In the genomic region with DNA sequence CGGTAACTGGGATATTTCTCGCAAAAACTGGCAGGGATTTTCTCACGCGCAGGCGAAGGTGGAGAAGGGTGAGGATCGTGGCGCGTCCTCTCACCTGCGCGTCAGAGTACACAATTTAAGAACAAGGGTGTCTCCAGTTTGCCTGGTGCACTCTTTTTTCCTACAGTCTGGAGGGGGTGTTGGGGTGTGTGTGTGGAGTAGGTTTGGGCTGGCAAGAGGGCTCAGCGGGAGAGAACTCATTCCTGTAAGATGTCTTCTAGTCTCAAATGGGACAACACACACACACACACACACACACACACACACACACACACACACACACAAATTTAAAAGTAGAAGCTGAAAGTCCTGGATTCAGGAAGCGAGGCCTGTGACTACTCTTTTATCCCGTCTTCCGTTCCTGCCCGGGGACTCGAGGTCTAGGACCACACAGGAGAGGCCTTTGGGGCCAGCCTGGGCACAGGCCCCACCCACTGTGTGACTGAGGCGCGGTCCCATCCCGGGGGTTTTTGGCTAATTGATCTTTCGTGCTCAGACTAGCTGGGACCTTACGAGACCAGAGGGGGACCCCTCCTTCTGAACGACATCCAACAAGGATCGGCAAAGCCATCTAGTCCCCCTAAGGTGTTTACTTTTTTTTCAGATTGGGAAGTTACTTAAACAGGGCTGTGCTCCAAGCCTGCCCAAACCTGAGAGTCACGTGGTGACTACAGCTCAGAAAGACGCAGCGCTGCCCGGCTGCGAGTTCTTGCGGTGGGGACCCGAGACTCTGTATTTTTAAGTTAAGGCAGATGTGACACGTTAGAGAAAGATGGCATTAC, we compare ENCODE assay signal across 7 mouse cellular contexts. TPM values are rescaled to one million over a fixed set of nuclear protein-coding genes. Genes with fewer than 3 reads are reported as not detected.
DNase-seq lines count a peak whose midpoint lies in the region; ATAC-seq and TF ChIP-seq lines count a peak whose summit lies in the region.

No protein-coding gene starts in this region.

- H3K4me1 ChIP-seq in thymus, adult 2 months (replicated peaks; ENCODE audit: control insufficient read depth, insufficient read depth, low read length), result peaks cover 27% of the 10 kb centered on the region
- peaks cover 31% of the 10 kb centered on the region for H3K4me1 ChIP-seq in forebrain, embryonic 10.5 days
- H3K4me1 ChIP-seq in liver, embryonic 13.5 days (replicated peaks), result peaks cover 17% of the 10 kb centered on the region; the same call in 1 of the 2 replicates
- H3K4me1 ChIP-seq in stomach, embryonic 15.5 days, result peaks cover 26% of the 10 kb centered on the region

- 4% methylated on average over 31 of the region's 31 CpGs for WGBS in thymus, adult 2 months
- 2% methylated on average over 31 of the region's 31 CpGs for WGBS in forebrain, embryonic 10.5 days
- WGBS in liver, embryonic 13.5 days (ENCODE audit: insufficient replicate concordance), result 3% methylated on average over 31 of the region's 31 CpGs
- WGBS in stomach, embryonic 15.5 days, result 6% methylated on average over 31 of the region's 31 CpGs

- H3K4me2 ChIP-seq in liver, embryonic 13.5 days, result peak overlapping the region; percentile 63
- H3K4me2 ChIP-seq in stomach, embryonic 15.5 days, result peak overlapping the region; percentile 95

- no peak for TF ChIP-seq CTCF in thymus, adult 2 months (IDR thresholded peaks at IDR 0.05; ENCODE audit: borderline replicate concordance, control insufficient read depth, extremely low read depth, insufficient read depth, low read length, poor library complexity)

- H3K27me3 ChIP-seq in thymus, adult 2 months (ENCODE audit: control insufficient read depth, insufficient read depth, low read length), result peaks cover 10% of the 10 kb centered on the region; the same call in 1 of the 2 replicates
- peaks cover 58% of the 10 kb centered on the region for H3K27me3 ChIP-seq in forebrain, embryonic 10.5 days (ENCODE audit: poor library complexity, severe bottlenecking)
- H3K27me3 ChIP-seq in liver, embryonic 13.5 days, result peaks cover 48% of the 10 kb centered on the region
- H3K27me3 ChIP-seq in stomach, embryonic 15.5 days (replicated peaks), result peaks cover 27% of the 10 kb centered on the region

- H3K9me3 ChIP-seq in forebrain, embryonic 10.5 days, result peaks cover 3% of the 10 kb centered on the region; the same call in 1 of the 2 replicates
- no peaks in the 10 kb centered on the region for H3K9me3 ChIP-seq in liver, embryonic 13.5 days (replicated peaks)
- no peaks in the 10 kb centered on the region for H3K9me3 ChIP-seq in stomach, embryonic 15.5 days

- peak overlapping the region; percentile 9; the same call in 1 of the 2 replicates for H3K4me3 ChIP-seq in thymus, adult 2 months (ENCODE audit: control insufficient read depth, insufficient read depth, low read length)
- H3K4me3 ChIP-seq in forebrain, embryonic 10.5 days, result peak overlapping the region; percentile 61
- H3K4me3 ChIP-seq in liver, embryonic 13.5 days (replicated peaks), result peak overlapping the region; percentile 45
- peak overlapping the region; percentile 49 for H3K4me3 ChIP-seq in stomach, embryonic 15.5 days (replicated peaks)

- no peak for DNase-seq in thymus, adult 2 months
- DNase-seq in thymus, adult 18-20 months, result no peak
- DNase-seq in forebrain, embryonic 10.5 days (ENCODE audit: extremely low spot score, low spot score), result peak; percentile 42
- no peak for DNase-seq in liver, embryonic 13.5 days
- no peak for DNase-seq in kidney, postnatal 10 days
- DNase-seq in frontal cortex, adult 2 months (ENCODE audit: extremely low spot score in 1 of 2, low spot score in 1 of 2), result no peak

- TF ChIP-seq POLR2A in thymus, adult 2 months (IDR thresholded peaks at IDR 0.05; ENCODE audit: control insufficient read depth, extremely low read depth, insufficient read depth, low read length, poor library complexity), result no peak

- no peaks in the 10 kb centered on the region for H3K36me3 ChIP-seq in thymus, adult 2 months (ENCODE audit: control insufficient read depth, insufficient read depth, low read length)
- no peaks in the 10 kb centered on the region for H3K36me3 ChIP-seq in forebrain, embryonic 10.5 days (replicated peaks)
- no peaks in the 10 kb centered on the region for H3K36me3 ChIP-seq in liver, embryonic 13.5 days
- H3K36me3 ChIP-seq in stomach, embryonic 15.5 days, result no peaks in the 10 kb centered on the region

- ATAC-seq in liver, embryonic 13.5 days (ENCODE audit: low read depth), result no peak
- ATAC-seq in stomach, embryonic 15.5 days (ENCODE audit: insufficient read depth, low FRiP score, low read depth), result peak; percentile 56; the same call in 1 of the 2 replicates

- H3K27ac ChIP-seq in thymus, adult 2 months (ENCODE audit: control insufficient read depth, insufficient read depth, low read length), result no peak overlapping the region
- no peak overlapping the region for H3K27ac ChIP-seq in forebrain, embryonic 10.5 days
- no peak overlapping the region for H3K27ac ChIP-seq in liver, embryonic 13.5 days
- H3K27ac ChIP-seq in stomach, embryonic 15.5 days, result peak overlapping the region; percentile 63

- H3K9ac ChIP-seq in liver, embryonic 13.5 days, result no peak overlapping the region
- peak overlapping the region; percentile 23; the same call in 1 of the 2 replicates for H3K9ac ChIP-seq in stomach, embryonic 15.5 days

RNA-seq across cellular contexts. Expression of a gene that starts 42.3 kb away (rescaled TPM):
- polyA plus RNA-seq in thymus, adult 2 months (2012; rRNA removed), result 63.1 and 71.5 TPM in 2 replicates
- 35.4 and 40.1 TPM in 2 replicates for polyA plus RNA-seq in forebrain, embryonic 10.5 days (2016; fragmentation: Nextera tagmentation; extraction: Ambion mirVana)
- polyA plus RNA-seq in liver, embryonic 13.5 days (2015; fragmentation: Nextera tagmentation; extraction: Ambion mirVana), result 12.0 and 13.7 TPM in 2 replicates
- 31.9 and 33.6 TPM in 2 replicates for polyA plus RNA-seq in stomach, embryonic 15.5 days (2015; fragmentation: Nextera tagmentation; extraction: Ambion mirVana)
- 18.0 and 18.2 TPM in 2 replicates for polyA plus RNA-seq in frontal cortex, adult 2 months (2012; rRNA removed)

Comparison
In these comparisons a context has a peak if more than half of its experiments do, and no peak if none do; other contexts are left out.
1. H3K4me3 ChIP-seq: peak in every context shown above with its lines; median percentile 61 in forebrain, embryonic 10.5 days; 49 in stomach, embryonic 15.5 days; 45 in liver, embryonic 13.5 days; 9 in thymus, adult 2 months.